Mouse (Mus musculus) hindlimb bud, embryonic 11.5 days (tissue): ENCODE results near the gene Mrnip.

Source experiments
- DNase-seq: peaks from one replicate; pipeline ENCODE4 v3.0.0-alpha.2; 2012; ENCODE audit warnings: low read depth, low spot score; ENCODE audit errors: extremely low spot score

The Mrnip gene

DNA sequence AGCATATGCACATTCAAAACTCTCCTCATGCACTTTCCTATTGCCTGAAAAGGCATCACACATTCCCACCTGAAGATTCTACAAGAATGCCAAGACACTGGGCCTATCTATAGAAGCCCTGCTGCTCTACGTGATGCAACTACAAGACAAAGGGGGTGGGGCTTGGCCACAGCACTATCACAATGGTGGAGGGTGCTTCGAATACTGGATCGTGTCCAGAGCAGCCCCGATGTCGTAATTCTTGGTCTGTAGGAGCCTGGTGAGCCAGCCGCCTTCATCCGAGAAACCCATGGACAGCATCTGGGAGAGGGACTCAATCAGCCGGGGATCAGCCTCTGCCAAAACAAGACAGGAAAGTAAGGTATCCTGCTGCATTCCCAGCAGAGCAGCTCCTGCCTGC, 26.4 kb downstream of the Mrnip start:
- no peak for DNase-seq

- no peak for DNase-seq
Observed at GRCm38 (mm10) chr11:50201590-50201989, 27.3 kb downstream of the Mrnip start.

DNA sequence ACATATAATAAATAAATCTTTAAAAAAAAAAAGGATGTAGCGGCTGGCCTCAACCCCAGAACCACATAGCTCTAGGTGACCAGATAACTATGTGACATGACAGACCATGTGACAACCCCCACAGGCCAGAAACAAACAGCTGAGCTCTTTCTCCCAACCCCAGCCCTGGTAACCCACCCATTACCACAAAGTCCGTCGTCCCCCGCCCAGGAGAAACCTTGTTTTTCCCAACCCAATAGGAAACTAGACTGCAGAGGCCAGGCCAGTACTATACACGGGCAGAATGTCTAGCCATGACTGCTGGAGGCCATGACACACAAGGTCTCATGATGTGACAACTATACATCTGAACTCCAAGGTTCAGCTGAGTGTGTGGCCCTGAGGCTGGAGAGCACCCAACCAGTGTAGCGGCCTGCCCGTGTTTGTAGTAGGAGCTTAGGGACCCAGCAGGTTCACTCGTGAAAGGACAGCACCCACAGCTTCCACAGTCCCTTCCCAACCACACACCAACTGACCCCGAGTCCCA, 29.1 kb downstream of the Mrnip start:
- no peak for DNase-seq

- no peak for DNase-seq
Observed at GRCm38 (mm10) chr11:50205434-50205833, 31.2 kb downstream of the Mrnip start.

GRCm38 (mm10) chr11:50206037-50206436, 31.8 kb downstream of the Mrnip start:
- DNase-seq = no peak

- no peak for DNase-seq
Observed at GRCm38 (mm10) chr11:50207344-50207743, 33.1 kb downstream of the Mrnip start.

- DNase-seq = no peak
Observed at GRCm38 (mm10) chr11:50208039-50208438, 33.8 kb downstream of the Mrnip start.

DNA sequence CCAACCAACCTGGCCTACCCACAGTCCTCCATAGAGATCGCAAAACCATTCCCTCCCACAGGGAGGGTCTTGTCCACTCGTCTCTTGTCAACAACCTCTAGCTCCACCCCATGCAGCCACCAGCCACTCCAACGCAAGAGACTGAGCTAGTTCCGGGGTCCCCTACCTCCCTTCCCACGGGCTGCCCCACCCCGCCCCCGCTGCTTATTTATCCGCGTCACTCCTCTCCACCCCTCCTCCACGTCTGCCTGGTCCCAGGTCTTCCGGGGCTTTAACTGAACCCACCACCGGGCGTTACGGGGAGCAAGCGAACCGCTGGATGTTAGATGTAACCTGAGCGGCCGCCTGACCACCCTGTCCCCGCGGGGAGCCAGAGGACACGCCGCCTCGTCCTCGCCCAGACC, 35.9 kb downstream of the Mrnip start:
- peak; percentile 64 for DNase-seq

DNA sequence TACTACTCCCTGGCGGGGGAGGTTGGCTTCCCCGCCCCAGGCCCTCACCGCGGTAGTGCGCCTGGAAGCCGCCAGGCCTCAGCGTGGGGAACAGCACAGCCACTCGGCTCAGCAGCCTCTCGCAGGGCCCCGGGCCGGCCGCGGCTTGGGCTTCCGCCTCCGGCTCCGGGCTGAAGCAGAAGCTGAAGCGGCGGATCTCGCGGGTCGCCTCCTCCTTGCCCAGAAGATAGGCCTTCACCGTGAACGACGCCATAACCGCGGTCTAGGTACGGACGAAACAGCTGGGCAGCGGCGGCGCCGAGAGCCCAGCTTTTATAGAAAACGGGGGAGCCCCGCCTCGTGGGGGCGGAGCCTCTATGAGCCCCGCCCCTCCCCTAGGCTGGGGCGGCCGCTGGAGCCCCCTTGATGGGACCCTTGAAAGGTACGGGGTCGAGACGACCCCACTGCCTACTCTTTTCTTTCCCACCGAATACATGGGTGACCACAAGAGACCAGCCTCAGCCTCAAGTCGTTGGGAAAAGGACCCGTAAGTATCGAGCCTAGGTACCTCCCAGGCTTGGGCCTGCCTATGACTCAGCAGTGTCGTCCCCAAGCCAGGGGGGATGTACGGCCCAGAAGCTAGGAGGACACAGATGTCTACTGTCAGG, 36.4 kb downstream of the Mrnip start, which contains the start of the genes Sqstm1 and Mgat4b:
Gene Sqstm1 (minus strand): TSS at position 323 of the 647 bp plus-strand sequence.
Gene Mgat4b (plus strand): TSS at position 386 of the 647 bp plus-strand sequence.
- no peak for DNase-seq

- no peak for DNase-seq
Observed at GRCm38 (mm10) chr11:50211322-50212059, 37.2 kb downstream of the Mrnip start.

- no peak for DNase-seq
Observed at GRCm38 (mm10) chr11:50212060-50212739, 38.0 kb downstream of the Mrnip start.

- DNase-seq = no peak
Observed at GRCm38 (mm10) chr11:50212848-50213758, 38.9 kb downstream of the Mrnip start.

DNA sequence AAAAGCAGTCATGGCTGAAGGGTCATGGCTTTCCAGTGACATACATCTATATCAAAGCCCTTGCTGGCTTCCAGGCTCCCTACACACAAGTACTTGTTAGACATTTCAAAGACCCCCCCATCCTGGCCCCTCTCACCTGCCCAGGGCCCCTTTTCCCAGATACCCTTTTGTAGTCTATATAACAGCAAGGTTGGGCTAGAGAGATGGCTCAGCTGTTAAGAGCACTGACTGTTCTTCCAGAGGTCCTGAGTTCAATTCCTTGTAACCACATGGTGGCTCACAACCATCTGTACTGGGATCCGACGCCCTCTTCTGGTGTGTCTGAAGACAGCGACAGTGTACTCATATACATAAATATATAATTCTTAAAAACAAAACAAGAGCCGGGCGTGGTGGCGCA, 40.4 kb downstream of the Mrnip start:
- DNase-seq = no peak

- no peak for DNase-seq
Observed at GRCm38 (mm10) chr11:50215633-50216032, 41.4 kb downstream of the Mrnip start.

GRCm38 (mm10) chr11:50216724-50217366, 42.6 kb downstream of the Mrnip start:
- DNase-seq = no peak

DNA sequence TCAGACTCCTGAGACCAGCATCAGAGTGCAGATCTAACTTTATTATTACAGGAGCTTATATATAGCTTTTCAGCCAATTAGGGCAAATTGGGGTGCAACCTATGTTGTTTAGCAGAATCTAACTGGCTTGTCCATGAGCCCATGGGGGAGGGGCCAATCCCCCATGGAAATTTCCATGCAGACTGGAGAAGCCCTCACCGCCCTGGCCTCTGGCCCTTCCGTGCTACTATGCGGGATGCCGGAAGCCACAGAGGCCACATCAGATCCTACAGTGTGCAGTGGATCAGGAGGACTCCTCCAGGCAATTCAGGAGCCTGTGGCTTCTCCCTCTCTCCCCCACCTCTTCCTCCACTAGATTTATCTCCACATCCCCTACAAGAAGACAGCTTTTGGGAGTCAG, 43.6 kb downstream of the Mrnip start:
- DNase-seq = no peak

DNA sequence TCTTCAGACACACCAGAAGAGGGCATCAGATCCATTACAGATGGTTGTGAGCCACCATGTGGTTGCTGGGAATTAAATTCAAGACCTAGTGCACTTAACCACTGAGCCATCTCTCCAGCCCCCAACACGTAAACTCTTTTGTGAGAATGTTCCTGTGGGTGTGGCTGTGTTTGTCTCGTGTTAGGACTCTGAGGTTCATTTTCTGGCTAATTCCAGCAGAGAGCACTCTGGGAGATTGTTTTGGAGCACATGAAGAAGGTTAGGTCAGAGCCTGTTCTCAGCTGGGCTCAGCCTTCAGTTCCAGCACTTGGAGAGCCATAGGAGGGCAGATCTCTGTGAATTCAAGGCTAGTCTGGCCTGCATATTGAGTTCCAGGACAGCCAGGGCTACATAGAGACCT, 45.6 kb downstream of the Mrnip start:
- no peak for DNase-seq

DNA sequence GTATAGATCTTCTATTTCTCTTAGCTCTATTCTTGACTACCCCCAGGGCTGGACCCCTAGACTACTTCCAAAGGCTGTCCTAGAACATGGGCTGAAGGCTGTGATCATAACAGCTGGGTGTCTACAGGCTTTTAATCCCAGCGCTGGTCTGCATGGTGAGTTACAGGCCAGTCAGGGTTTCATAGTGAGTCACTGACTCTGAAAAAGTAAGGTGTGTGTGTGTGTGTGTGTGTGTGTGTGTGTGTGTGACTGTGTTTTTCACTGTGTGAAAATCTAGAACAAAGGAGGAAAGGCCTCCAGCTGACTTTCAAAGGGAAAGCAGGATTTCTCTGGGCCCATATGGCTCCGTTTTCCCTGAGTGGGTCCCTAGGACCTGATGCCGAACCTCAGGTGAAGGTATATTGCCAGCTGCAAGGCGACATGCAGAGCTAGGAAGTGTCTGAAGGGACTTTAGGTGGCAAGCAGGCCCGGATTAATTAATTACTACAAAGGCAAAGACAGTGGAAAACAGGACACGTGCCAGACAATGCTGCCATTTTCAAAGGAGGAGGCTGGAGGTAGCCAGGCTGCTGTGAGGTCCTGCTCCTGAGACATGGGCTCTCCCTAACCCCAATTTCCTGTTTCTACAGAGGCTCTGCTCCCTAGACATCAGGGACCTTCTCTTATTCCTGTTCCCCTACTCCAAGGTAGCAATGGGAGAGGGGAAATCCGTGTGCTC, 48.5 kb downstream of the Mrnip start:
- no peak for DNase-seq
